Mouse (Mus musculus) midbrain, postnatal 0 days (tissue): ENCODE results near the gene Dgcr8. TPM values are rescaled to one million over a fixed set of nuclear protein-coding genes. Genes with fewer than 3 reads are reported as not detected.

ENCODE experiments used
- ATAC-seq: fragments of 200-750 bp; cut with Nextera tagmentation; 2 replicates; pipeline ENCODE4 v1.8.0; 2017; ENCODE audit warnings: moderate number of reproducible peaks, mild to moderate bottlenecking, moderate TSS enrichment, moderate library complexity; ENCODE audit not compliant: low FRiP score
- DNase-seq: peaks from one replicate; pipeline ENCODE4 v3.0.0-alpha.2; 2015; ENCODE audit warnings: low spot score
- H3K27ac ChIP-seq: fragments of 300-500 bp; sonication (generic); 2 replicates; pipeline ENCODE4 v1.5.1; 2014; ENCODE audit warnings: low read depth, mild to moderate bottlenecking, low read length, mixed read lengths
- H3K27me3 ChIP-seq: fragments of 300-500 bp; sonication (generic); 2 replicates; pipeline ENCODE4 v1.6.1; 2014; ENCODE audit warnings: low read length, control low read depth, mixed read lengths; ENCODE audit not compliant: insufficient read depth
- H3K36me3 ChIP-seq: fragments of 300-500 bp; sonication (generic); 2 replicates; pipeline ENCODE4 v1.6.1; 2014; ENCODE audit warnings: low read length, control low read depth, mixed read lengths; ENCODE audit not compliant: insufficient read depth
- H3K4me1 ChIP-seq: fragments of 300-500 bp; sonication (generic); 2 replicates; pipeline ENCODE4 v1.6.1; 2014; ENCODE audit warnings: mild to moderate bottlenecking, control low read depth, antibody characterized with exemption, low read length, mixed read lengths; ENCODE audit not compliant: insufficient read depth
- H3K4me2 ChIP-seq: fragments of 300-500 bp; sonication (generic); 2 replicates; pipeline ENCODE4 v1.6.1; 2014; ENCODE audit warnings: low read depth, mild to moderate bottlenecking, low read length, mixed read lengths; ENCODE audit not compliant: poor library complexity, severe bottlenecking
- H3K4me3 ChIP-seq: fragments of 300-500 bp; sonication (generic); 2 replicates; pipeline ENCODE4 v1.5.1; 2014; ENCODE audit warnings: low read depth, mild to moderate bottlenecking, low read length, moderate library complexity
- H3K9ac ChIP-seq: fragments of 300-500 bp; sonication (generic); replicated peaks from 2 replicates; pipeline ENCODE4 v1.6.1; 2014; ENCODE audit warnings: mild to moderate bottlenecking, low read length, moderate library complexity, mixed read lengths; ENCODE audit not compliant: poor library complexity, severe bottlenecking
- H3K9me3 ChIP-seq: fragments of 300-500 bp; sonication (generic); 2 replicates; pipeline ENCODE4 v1.6.1; 2016; ENCODE audit warnings: low read length, control low read depth
- CTCF ChIP-seq: IDR thresholded peaks from 2 replicates; pipeline ENCODE4 v1.5.1; 2016; ENCODE audit warnings: antibody characterized with exemption, mild to moderate bottlenecking
- WGBS: fragments of 180-500 bp; shearing (Covaris S2); extraction: QIAGEN DNeasy Blood & Tissue Kit; methylation state at CpG from one replicate; pipeline ENCODE4 v1.1.7; 2014; 5-methylcytosine and 5-hydroxymethylcytosine counted together
- microRNA counts: library from miRNA; unstranded; fragments of <30 nt; microRNA quantifications from one replicate; lab custom pipeline; 2015
- microRNA-seq: library from miRNA; unstranded; fragments of <30 nt; microRNA quantifications from one replicate; pipeline ENCODE4, GENCODE M21; 2016; ENCODE audit warnings: borderline number of aligned reads
- polyA plus RNA-seq: library from polyadenylated mRNA; unstranded; fragments of >200 nt; fragmentation: Nextera tagmentation; extraction: Ambion mirVana; gene quantifications from 2 replicates; pipeline ENCODE4 v1.2.1, GENCODE M21; 2015
- total RNA-seq: library from RNA; depleted of rRNA; stranded (reverse); fragments of >200 nt; gene quantifications from 2 replicates; pipeline ENCODE4 v1.2.3, GENCODE M21; 2014; rRNA removed

Dgcr8 gene
- total and polyA plus RNA-seq, 2 experiments from 2014 or later, result 23.7 to 46.7 TPM

GRCm38 (mm10) chr16:18214858-18215257, 74.2 kb downstream of the Dgcr8 start:
- H3K4me3 ChIP-seq, result no peak overlapping the region
- H3K4me1 ChIP-seq, result peaks cover 23% of the 10 kb centered on the region; the same call in 1 of the 2 replicates
- peak overlapping the region; percentile 54 for H3K9ac ChIP-seq

GRCm38 (mm10) chr16:18213689-18214088, 75.4 kb downstream of the Dgcr8 start:
- peak overlapping the region; percentile 86 for H3K27ac ChIP-seq
- H3K4me2 ChIP-seq, result peak overlapping the region; percentile 41
- 10% methylated on average over 6 of the region's 6 CpGs for WGBS
- H3K36me3 ChIP-seq, result no peaks in the 10 kb centered on the region
- H3K9ac ChIP-seq, result peak overlapping the region; percentile 54; the same call in 1 of the 2 replicates
- ATAC-seq (peak; percentile 90), DNase-seq (peak; percentile 96)
- no peaks in the 10 kb centered on the region for H3K9me3 ChIP-seq
- peak overlapping the region; percentile 13; the same call in 1 of the 2 replicates for H3K4me3 ChIP-seq
- peak; percentile 47 for TF ChIP-seq CTCF
- peaks cover 21% of the 10 kb centered on the region; the same call in 1 of the 2 replicates for H3K4me1 ChIP-seq
- H3K27me3 ChIP-seq, result no peaks in the 10 kb centered on the region

More at GRCm38 (mm10) chr16:18214858-18215257, 74.2 kb downstream of the Dgcr8 start:
- peak overlapping the region; percentile 41 for H3K4me2 ChIP-seq
- H3K36me3 ChIP-seq, result no peaks in the 10 kb centered on the region
- H3K27me3 ChIP-seq, result no peaks in the 10 kb centered on the region
- H3K9me3 ChIP-seq, result no peaks in the 10 kb centered on the region
- WGBS, result 57% methylated on average over 7 of the region's 7 CpGs
- TF ChIP-seq CTCF, result no peak
- ATAC-seq (no peak), DNase-seq (peak; percentile 41)
- peak overlapping the region; percentile 86 for H3K27ac ChIP-seq

GRCm38 (mm10) chr16:18211417-18212171, 77.5 kb downstream of the Dgcr8 start:
- Histone ChIP-seq H3K9ac (no peak overlapping the region), H3K27ac (0 out of 2 replicates have a peak overlapping the region, but pooled peaks have one; percentile 18), H3K9me3 (no peaks in the 10 kb centered on the region)

GRCm38 (mm10) chr16:18210701-18211416, 78.2 kb downstream of the Dgcr8 start:
- WGBS, result 25% methylated on average over 8 of the region's 8 CpGs
- peak; percentile 89 for TF ChIP-seq CTCF
- H3K4me2 ChIP-seq, result no peak overlapping the region
- DNase-seq, result peak; percentile 73
- no peaks in the 10 kb centered on the region for H3K9me3 ChIP-seq
- ATAC-seq, result no peak
- no peaks in the 10 kb centered on the region for H3K27me3 ChIP-seq
- H3K36me3 ChIP-seq, result no peaks in the 10 kb centered on the region
- H3K27ac ChIP-seq, result no peak overlapping the region
- H3K4me1 ChIP-seq, result peaks cover 21% of the 10 kb centered on the region; the same call in 1 of the 2 replicates
- H3K9ac ChIP-seq, result no peak overlapping the region
- H3K4me3 ChIP-seq, result no peak overlapping the region

More at GRCm38 (mm10) chr16:18211417-18212171, 77.5 kb downstream of the Dgcr8 start:
- Histone ChIP-seq H3K4me3 (no peak overlapping the region), H3K4me1 (peaks cover 21% of the 10 kb centered on the region; the same call in 1 of the 2 replicates), H3K27me3 (no peaks in the 10 kb centered on the region), H3K36me3 (no peaks in the 10 kb centered on the region), H3K4me2 (no peak overlapping the region)
- TF ChIP-seq CTCF, result peak; percentile 100
- no peak for ATAC-seq
- peak; percentile 94 for DNase-seq
- WGBS, result 40% methylated on average over 10 of the region's 10 CpGs

MicroRNA genes within 50 kb of the gene (microRNA counts, 519-probe panel; counts per million panel counts)
- microRNA mmu-miR-1306 (lab: Ali Mortazavi, UCI), result 528 counts per million, percentile 58 among the panel's probes with 10 or more counts
- microRNA mmu-miR-185 (lab: Ali Mortazavi, UCI), result 3,079 counts per million, percentile 71 among the panel's probes with 10 or more counts

Small RNA genes lying within 50 kb of the gene (microRNA-seq; reads per million reads assigned to microRNA genes)
- gene Gm24572, result not detected
- 122 reads per million, percentile 46 among the genes with 10 or more reads in this experiment for gene Mir1306
- 632 reads per million, percentile 70 among the genes with 10 or more reads in this experiment for gene Mir185

Other genes with a start within 250 kb of the Dgcr8 start
- gene Dgcr6, start 236.4 kb downstream of the Dgcr8 start, total RNA-seq, result 64.0 and 68.5 TPM in 2 replicates
- gene Dgcr6, start 236.4 kb downstream of the Dgcr8 start, polyA plus RNA-seq, result 164 and 172 TPM in 2 replicates
- 11.1 and 14.8 TPM in 2 replicates for gene Prodh, start 199.0 kb downstream of the Dgcr8 start, total RNA-seq
- 5.4 and 6.8 TPM in 2 replicates for gene Prodh, start 199.0 kb downstream of the Dgcr8 start, polyA plus RNA-seq
- 39.6 and 71.7 TPM in 2 replicates for gene Rtn4r, start 161.6 kb downstream of the Dgcr8 start, total RNA-seq
- 32.3 and 36.2 TPM in 2 replicates for gene Rtn4r, start 161.6 kb downstream of the Dgcr8 start, polyA plus RNA-seq
- not detected in 2 replicates for gene Ccdc188, start 71.4 kb downstream of the Dgcr8 start, total RNA-seq
- gene Ccdc188, start 71.4 kb downstream of the Dgcr8 start, polyA plus RNA-seq, result not detected in 2 replicates
- 34.1 and 41.2 TPM in 2 replicates for gene Zdhhc8, start 54.1 kb downstream of the Dgcr8 start, total RNA-seq
- 13.8 and 14.6 TPM in 2 replicates for gene Zdhhc8, start 54.1 kb downstream of the Dgcr8 start, polyA plus RNA-seq
- 55.5 and 57.4 TPM in 2 replicates for gene Trmt2a, start 40.6 kb downstream of the Dgcr8 start, total RNA-seq
- gene Trmt2a, start 40.6 kb downstream of the Dgcr8 start, polyA plus RNA-seq, result 67.6 and 76.4 TPM in 2 replicates
- gene Ranbp1, start 40.5 kb downstream of the Dgcr8 start, total RNA-seq, result 170 and 192 TPM in 2 replicates
- 412 and 447 TPM in 2 replicates for gene Ranbp1, start 40.5 kb downstream of the Dgcr8 start, polyA plus RNA-seq
- gene Gm49776, start 30.9 kb downstream of the Dgcr8 start, total RNA-seq, result 0.57 TPM in 1 of 2 replicates, not detected in the other
- gene Gm49776, start 30.9 kb downstream of the Dgcr8 start, polyA plus RNA-seq, result 1.3 TPM in 1 of 2 replicates, not detected in the other
- gene Tango2, start 58.9 kb upstream of the Dgcr8 start, total RNA-seq, result 40.3 and 44.1 TPM in 2 replicates
- 88.0 and 94.8 TPM in 2 replicates for gene Tango2, start 58.9 kb upstream of the Dgcr8 start, polyA plus RNA-seq
- gene Arvcf, start 58.9 kb upstream of the Dgcr8 start, total RNA-seq, result 161 and 219 TPM in 2 replicates
- 54.5 and 60.6 TPM in 2 replicates for gene Arvcf, start 58.9 kb upstream of the Dgcr8 start, polyA plus RNA-seq
- gene Txnrd2, start 137.1 kb upstream of the Dgcr8 start, total RNA-seq, result 13.3 and 22.9 TPM in 2 replicates
- 38.3 and 42.6 TPM in 2 replicates for gene Txnrd2, start 137.1 kb upstream of the Dgcr8 start, polyA plus RNA-seq
- gene Comt, start 137.6 kb upstream of the Dgcr8 start, total RNA-seq, result 62.3 and 74.6 TPM in 2 replicates
- gene Comt, start 137.6 kb upstream of the Dgcr8 start, polyA plus RNA-seq, result 95.0 and 103 TPM in 2 replicates
- 9.1 and 12.4 TPM in 2 replicates for gene Gnb1l, start 209.5 kb upstream of the Dgcr8 start, total RNA-seq
- 20.5 and 21.0 TPM in 2 replicates for gene Gnb1l, start 209.5 kb upstream of the Dgcr8 start, polyA plus RNA-seq
- 7.1 and 7.9 TPM in 2 replicates for gene Rtl10, start 209.7 kb upstream of the Dgcr8 start, total RNA-seq
- 3.0 and 3.8 TPM in 2 replicates for gene Rtl10, start 209.7 kb upstream of the Dgcr8 start, polyA plus RNA-seq